Mouse (Mus musculus): ENCODE measurements at regions not wholly inside any gene's neighbourhood (a gene's known extent, or its start where the extent isn't known, plus 50 kb on each side); places are given as distances from the start of the nearest gene placed in this dataset.

- DNase-seq: no peak
Measured at GRCm38 (mm10) chr8:92302694-92303093, 54.7 kb upstream of the Irx5 start.

- DNase-seq: no peak
Measured at GRCm38 (mm10) chr8:92301029-92301428, 56.4 kb upstream of the Irx5 start.

GRCm38 (mm10) chr8:92286841-92287811 is 70.3 kb upstream of the Irx5 start:
- DNase-seq: no peak

- no peak for DNase-seq
Measured at GRCm38 (mm10) chr8:92275755-92276154, 81.7 kb upstream of the Irx5 start.

- DNase-seq: no peak
Measured at GRCm38 (mm10) chr8:92272726-92273125, 84.7 kb upstream of the Irx5 start.

GRCm38 (mm10) chr8:92272073-92272472 is 85.4 kb upstream of the Irx5 start:
- DNase-seq: no peak

- no peak for DNase-seq
Measured at GRCm38 (mm10) chr8:92270636-92271035, 86.8 kb upstream of the Irx5 start.

GRCm38 (mm10) chr8:92267415-92267814 is 90.0 kb upstream of the Irx5 start:
- no peak for DNase-seq

- no peak for DNase-seq
Measured at GRCm38 (mm10) chr8:92260056-92260455, 97.4 kb upstream of the Irx5 start.

- no peak for DNase-seq
Measured at GRCm38 (mm10) chr8:92258258-92258657, 99.2 kb upstream of the Irx5 start.

- DNase-seq: no peak
Measured at GRCm38 (mm10) chr8:92252597-92253375, 104.6 kb upstream of the Irx5 start.

- no peak for DNase-seq
Measured at GRCm38 (mm10) chr8:92246301-92246700, 111.1 kb upstream of the Irx5 start.

- DNase-seq: no peak
Measured at GRCm38 (mm10) chr8:92240686-92241275, 116.6 kb upstream of the Irx5 start.

- no peak for DNase-seq
Measured at GRCm38 (mm10) chr8:92231326-92232225, 125.8 kb upstream of the Irx5 start.

- DNase-seq: no peak
Measured at GRCm38 (mm10) chr8:92229526-92229925, 127.9 kb upstream of the Irx5 start.

GRCm38 (mm10) chr8:92224929-92225328 is 132.5 kb upstream of the Irx5 start:
- no peak for DNase-seq

GRCm38 (mm10) chr8:92222992-92223391 is 134.4 kb upstream of the Irx5 start:
- DNase-seq: no peak

- no peak for DNase-seq
Measured at GRCm38 (mm10) chr8:92219181-92219890, 138.1 kb upstream of the Irx5 start.

GRCm38 (mm10) chr8:92217521-92217920 is 139.9 kb upstream of the Irx5 start:
- DNase-seq: no peak

GRCm38 (mm10) chr8:92216176-92216575 is 141.2 kb upstream of the Irx5 start:
- no peak for DNase-seq

- DNase-seq: no peak
Measured at GRCm38 (mm10) chr8:92212786-92213535, 144.5 kb upstream of the Irx5 start.
